Mouse (Mus musculus): ENCODE measurements around the gene St6galnac3.
"Not testable (repeated sequence)": the region's sequence is repeated elsewhere in the genome, so short reads cannot be mapped to it uniquely, and the experiment has no call there.

Gene St6galnac3

DNA sequence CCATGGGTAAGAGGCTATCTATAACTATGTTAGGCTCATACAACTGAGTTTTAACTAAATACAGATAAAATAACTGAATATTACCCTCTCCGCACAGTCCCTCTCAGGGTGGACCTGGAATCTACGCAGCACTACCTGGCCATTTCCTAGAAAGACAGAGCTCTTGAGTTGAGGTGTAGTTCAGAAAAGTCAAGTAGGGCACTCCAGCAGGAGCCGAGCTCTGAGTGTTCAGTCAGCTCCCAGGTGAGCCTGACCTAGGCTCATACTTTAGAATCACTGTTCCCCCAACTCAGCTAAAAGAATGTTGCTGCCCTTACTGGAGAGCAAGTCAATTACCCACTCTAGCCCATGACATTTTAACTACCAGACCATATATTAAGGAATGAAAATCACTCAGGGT, 324.7 kb downstream of the St6galnac3 start:
- DNase-seq = no peak

DNA sequence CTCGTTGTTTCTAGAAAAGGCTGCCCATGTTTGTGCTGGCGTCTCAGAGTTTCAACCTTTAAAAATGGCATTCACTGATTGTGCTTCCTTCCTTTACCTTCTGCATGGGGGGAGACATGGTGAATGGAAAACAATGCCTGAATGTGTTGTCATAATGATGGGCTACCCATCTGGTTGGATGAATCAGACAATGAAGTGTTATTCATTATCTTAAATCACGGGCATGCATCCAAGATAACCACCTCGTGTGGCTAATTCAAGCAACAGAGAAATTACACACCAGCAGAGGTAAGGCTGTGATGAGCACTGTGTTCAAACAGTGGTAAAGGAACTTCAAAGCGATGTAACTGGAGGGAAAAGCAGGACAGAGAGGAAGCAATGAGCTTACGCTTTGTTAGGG, 325.4 kb downstream of the St6galnac3 start:
- DNase-seq = no peak

GRCm38 (mm10) chr3:153397726-153398125, 327.2 kb downstream of the St6galnac3 start:
- DNase-seq = no peak

DNA sequence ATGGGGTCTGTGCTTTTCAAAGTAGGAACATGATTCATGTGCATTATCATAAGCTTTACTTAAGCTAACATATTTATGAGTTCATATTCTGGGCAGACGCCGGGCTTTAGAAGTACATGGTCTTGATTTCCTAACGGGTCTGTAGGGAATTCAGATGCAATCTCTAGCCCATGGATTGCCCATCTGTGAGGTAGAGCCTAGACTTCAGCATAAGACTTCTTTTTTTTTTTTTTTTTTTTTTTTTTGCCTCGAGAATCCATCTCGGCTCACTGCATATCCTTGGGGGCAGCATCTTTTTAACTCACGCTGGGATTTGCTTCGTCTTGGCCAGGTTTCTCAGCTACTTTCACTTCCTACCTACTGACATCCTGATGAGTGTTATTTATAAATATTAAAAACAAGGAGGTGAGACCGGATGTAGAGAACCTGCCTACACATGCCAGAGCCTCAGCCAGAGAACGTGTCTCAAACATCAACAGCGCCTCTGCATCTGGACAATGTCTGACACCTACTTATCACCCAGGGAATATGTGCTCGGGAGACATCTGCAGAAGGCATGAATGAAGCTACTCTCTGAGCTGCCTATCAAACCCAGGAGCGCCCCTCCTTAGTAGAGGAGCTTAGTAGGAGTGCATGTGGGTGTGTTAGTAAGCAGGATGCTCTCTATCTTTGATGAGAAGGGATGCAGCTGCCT, 328.5 kb downstream of the St6galnac3 start:
- DNase-seq = no peak

DNA sequence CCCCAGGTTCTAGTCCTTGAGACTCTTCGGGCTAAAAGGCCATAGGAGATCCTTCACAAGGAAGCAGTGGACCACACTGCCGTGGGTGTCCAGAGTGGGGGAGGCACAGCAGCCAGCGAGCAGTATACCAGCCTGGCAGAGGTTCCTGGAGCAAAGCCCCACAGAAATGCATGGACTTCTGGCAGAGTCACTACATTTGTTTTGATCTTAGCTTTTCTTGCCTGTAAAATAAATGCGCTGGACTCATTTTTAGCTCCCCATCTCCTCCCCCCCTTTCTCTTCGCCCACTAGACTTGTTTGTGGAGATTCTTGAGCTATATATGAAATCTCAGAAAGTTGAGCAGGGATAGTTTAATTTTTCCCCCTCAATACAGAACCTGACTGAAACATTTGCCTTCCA, 329.6 kb downstream of the St6galnac3 start:
- DNase-seq = no peak

DNA sequence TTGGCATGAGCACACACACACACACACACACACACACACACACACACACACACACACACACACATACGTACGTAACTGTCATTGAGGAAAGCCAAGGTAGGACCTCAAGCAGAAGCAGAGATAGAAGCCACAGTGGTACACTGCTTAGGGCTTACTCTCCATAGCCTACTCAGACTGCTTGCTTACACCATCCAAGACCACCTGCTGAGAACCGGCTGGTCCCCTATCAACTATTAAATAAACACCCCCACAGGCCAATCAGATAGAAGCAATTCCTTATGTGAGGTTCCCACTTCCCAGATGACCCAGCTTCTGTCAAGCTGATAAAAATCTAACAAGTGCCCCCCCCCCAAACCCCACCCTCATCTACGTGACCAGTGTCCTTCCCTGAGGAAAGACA, 330.2 kb downstream of the St6galnac3 start:
- DNase-seq = peak; percentile 63 to 67

DNA sequence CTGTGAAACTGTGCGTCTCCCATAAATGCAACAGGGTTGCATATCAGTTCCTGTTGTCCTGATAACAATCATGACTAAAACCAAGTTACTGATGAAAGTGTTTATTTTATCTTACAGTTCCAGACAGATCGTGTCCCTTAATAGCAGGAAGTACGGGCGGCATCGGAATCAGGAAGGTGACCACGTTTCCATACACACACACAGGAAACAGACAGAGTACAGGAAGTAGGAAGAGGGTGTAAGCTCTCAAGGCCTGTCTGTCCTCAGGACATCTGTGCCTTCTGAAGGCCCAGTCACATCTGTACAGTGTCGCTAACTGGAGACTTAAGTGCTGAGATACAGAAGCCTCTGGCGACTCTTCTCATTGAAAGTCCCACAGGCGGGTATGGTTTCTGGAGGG, 330.8 kb downstream of the St6galnac3 start:
- no peak for DNase-seq

GRCm38 (mm10) chr3:153391451-153391850, 333.5 kb downstream of the St6galnac3 start:
- DNase-seq = not testable (repeated sequence)

DNA sequence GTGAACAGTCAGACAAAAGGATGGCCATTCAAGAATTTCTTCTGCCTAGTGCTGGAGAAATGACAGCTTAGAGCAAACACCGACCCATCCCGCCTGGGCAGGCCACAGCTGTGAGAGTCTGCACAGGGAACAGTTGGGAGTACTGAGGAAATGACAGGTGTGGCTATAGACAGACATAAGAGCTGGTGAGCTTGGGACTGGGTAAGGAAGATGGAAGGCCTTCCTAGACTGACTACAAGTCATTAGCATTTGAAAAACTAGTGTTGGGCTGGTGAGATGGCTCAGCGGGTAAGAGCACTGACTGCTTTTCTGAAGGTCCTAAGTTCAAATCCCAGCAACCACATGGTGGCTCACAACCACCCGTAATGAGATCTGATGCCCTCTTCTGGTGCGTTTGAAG, 340.3 kb downstream of the St6galnac3 start:
- not testable (repeated sequence) for DNase-seq

DNA sequence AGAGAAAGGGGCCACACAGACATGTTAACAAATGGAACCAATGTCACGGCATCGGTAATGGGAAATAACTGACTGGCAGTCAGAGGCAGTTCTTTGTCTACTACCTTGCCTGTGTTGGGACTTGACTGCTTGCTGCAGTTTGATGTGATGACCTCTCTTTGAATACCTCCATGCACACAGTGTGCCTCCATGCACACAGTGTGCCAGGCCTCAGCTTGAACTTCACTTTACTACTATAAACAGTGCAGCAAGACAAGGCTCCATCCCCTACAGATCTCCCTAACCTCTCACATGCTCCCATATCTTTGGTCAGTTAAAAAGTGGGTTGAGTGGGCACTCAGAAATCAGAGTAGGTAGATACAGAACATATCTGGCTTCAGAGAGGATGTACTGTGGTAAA, 341.3 kb downstream of the St6galnac3 start:
- DNase-seq = no peak

DNA sequence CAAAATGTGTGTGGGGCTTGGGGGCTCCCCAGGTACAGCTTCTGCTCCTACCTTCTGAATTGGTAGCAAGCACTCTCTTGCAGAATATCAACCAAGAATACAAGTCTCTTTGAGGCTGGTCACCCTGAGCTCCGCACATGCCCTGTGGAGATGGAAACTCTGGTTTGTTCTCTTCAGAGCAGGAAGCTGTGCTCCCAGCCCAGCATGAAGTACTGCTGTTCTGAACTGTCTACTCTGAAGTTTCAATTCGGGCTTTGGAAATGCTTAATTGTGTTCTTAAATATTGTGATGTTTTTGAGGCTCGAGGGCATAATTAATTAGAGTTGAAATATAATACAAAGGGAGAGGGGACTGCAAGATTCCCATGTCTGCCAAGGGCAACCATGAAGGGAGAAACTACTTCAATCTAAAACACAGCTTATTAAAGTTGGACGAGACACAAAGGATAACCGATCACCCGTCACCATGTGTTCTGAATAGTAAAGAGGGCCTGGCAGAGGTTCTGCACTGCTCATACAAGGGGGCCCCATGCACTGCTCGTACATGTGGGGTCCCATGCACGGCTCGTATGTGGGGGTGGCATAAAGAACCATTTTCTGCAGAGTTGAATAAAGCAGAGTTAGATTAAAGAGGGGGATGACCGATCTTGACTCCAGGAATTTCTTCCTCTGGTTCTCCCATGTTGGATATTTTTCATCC, 359.8 kb downstream of the St6galnac3 start:
- no peak for DNase-seq

DNA sequence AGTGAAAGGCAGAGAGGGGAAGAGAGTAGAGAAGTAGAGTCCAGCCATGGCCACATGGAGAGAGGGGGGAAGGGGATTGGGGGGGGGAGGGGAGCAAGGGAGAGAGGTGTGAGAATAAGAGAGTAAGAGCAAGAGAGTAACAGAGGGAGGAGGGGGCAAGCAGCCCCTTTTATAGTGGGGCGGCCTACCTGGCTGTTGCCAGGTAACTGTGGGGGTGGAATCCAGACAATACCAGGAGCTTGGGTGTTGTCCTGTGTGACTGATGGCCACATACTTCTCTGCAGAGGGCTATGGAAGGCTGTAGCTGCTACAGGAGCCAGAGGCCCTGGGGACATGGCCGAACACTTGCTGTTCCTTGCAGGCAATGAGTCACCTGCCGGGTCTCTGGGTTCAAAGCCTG, 360.6 kb downstream of the St6galnac3 start:
- no peak for DNase-seq

- DNase-seq = no peak
Measured at GRCm38 (mm10) chr3:153359966-153360365, 365.0 kb downstream of the St6galnac3 start.

GRCm38 (mm10) chr3:153356071-153356470, 368.9 kb downstream of the St6galnac3 start:
- no peak for DNase-seq

- no peak for DNase-seq
Measured at GRCm38 (mm10) chr3:153354988-153355297, 370.0 kb downstream of the St6galnac3 start.

GRCm38 (mm10) chr3:153354186-153354987, 370.6 kb downstream of the St6galnac3 start:
- DNase-seq = no peak

GRCm38 (mm10) chr3:153353313-153354103, 371.5 kb downstream of the St6galnac3 start:
- no peak for DNase-seq

GRCm38 (mm10) chr3:153349981-153350380, 375.0 kb downstream of the St6galnac3 start:
- DNase-seq = no peak

DNA sequence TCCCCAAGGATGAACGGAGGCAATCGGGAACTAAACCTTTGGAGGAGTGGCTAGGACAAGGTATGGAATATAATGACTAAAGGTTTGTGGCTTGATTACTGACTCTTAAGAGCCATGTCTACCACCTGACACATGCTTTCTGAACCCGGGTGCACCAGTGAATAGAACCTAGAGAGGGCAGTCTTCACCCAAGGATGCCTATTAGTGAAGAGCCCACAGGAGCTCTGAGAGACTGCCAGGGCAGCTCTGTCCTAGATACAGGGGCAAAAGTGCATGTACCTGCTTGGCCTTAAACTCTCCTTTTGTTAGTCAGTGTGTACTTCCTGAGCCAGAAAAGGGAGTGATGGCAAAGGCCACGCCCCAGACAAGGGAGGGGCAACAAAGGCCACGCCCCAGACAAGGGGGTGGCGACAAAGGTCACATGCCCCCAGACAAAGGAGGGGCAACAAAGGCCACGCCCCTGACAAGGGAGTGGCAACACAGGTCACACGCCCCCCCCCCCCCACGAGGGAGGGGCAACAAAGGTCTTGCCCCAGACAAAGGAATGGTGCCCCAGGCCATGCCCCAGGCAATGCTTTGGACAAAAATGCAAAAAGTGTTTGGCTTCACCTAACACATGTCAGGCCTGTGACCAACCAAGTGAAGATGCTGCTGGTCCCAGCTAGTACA, 376.0 kb downstream of the St6galnac3 start:
- no peak for DNase-seq

- no peak for DNase-seq
Measured at GRCm38 (mm10) chr3:153344979-153345378, 380.0 kb downstream of the St6galnac3 start.

DNA sequence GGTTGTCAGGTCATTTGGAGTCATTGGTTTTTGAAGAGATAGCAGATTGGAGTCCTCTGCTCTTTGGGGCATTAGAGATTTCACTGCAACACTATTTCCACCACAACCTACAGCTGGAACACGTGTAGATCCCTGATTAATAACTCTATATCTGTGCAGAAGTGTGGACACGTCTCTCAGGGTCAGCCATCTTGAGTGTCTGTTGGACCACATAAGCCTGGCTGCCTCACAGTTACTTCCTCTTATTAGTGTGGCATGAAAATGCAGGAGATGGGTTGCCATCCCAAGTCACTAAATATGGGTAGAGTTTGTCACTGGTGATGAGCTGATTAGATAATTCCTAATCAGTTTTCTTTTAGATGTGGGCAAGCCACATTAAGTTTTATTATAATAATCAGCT, 385.0 kb downstream of the St6galnac3 start:
- DNase-seq = no peak

DNA sequence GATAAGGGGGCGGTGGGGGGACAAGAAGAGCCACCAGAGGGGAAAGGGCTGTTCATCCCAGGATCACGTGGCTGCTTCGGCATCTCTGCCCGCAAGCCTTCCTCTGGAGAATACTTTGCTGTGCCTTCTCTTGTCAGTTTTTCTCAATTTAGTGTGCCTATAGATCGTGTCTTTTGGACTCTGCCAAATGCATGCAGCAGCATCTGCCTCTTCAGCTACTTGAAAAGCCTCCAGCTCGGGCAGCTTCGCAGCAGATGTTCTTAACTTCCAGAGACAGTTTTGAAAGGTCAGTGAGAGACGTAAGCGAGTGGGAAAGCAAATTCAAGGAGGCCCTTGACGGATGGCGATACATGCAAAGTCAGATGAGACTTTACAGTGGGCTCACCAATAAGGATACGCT, 385.9 kb downstream of the St6galnac3 start:
- DNase-seq = no peak
